Mouse (Mus musculus) liver, postnatal 0 days (tissue): ENCODE data around the gene Cdon.

Experiments
- CTCF ChIP-seq: sonication (generic); IDR thresholded peaks from 2 replicates; pipeline ENCODE4 v1.5.1; 2016; ENCODE audit warnings: antibody characterized with exemption, low read depth
- EP300 ChIP-seq: IDR thresholded peaks from 2 replicates; pipeline ENCODE4 v1.6.1; 2016; ENCODE audit warnings: antibody characterized with exemption, low read depth, mild to moderate bottlenecking

- TF ChIP-seq CTCF, result no peak
- TF ChIP-seq EP300, result no peak
These were observed 2.3 kb downstream of the Cdon start for GRCm38 (mm10) chr9:35423265-35423664.
